Mouse (Mus musculus): ENCODE measurements around the gene Vps26b. TPM values are rescaled to one million over a fixed set of nuclear protein-coding genes. Genes with fewer than 3 reads are reported as not detected.
A peak's percentile ranks its signal among the peaks of the same experiment; 100 is the strongest.

The Vps26b gene
- 100 to 1,000 TPM; 110 to 112 TPM for total RNA-seq (2021)
- long read RNA-seq, experiment 1, transcript Vps26b-201 (6 exons, 3,575 nt) = major isoform, 74 of 94 reads
- long read RNA-seq, experiment 1, partial matches to known transcripts = 18 of 94 reads
- long read RNA-seq, experiment 1, other reads (novel, unspliced or antisense) = 2 of 94 reads
- long read RNA-seq, experiment 2, transcript Vps26b-201 (6 exons, 3,575 nt) = major isoform, 70 of 81 reads
- long read RNA-seq, experiment 2, partial matches to known transcripts = 11 of 81 reads
- long read RNA-seq, experiment 2, other reads (novel, unspliced or antisense) = 0 of 81 reads

DNA sequence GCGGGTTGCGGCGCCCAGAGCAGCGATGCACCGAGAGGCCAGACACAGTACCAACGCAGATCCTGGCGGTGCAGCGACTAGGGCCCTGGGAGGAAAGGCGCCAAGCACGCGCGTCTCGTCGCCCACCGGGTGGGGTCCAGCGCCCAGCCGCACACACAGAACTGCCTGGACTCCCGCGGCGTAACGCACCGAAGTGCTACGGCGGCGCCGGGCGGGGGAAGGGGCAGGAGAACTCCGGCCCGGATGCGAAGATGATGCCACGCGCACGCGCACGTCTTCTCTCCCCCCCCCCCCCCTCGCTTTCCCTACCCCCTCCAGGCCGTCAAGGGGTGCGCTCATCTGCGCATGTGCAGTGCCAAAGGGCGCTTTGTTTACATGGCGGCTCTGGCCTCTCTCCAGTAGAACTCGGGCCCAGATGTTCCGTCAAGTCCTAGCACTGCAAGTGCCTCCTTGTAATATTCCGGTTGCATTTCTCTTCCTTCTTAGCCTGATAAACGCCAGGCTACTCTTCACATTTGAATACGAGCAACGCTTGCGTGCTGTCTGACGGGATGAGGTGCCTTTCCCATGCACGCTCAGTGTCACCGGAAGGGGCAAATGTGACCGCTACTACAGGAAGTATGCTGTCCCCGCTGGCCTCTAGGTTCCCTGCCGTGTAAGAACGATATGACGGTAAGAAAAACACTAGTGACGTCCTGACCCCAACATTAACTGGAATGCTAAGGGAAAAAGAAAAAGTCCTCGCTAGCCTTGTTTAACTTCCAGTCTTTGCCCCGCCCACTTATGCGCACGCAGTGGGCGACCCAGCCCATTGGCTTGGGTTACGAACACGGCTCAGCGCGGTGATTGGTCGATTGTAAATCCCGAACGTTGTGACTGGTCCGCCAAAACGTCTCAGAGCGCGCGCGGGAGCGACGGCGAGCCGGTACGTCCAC is at the start of gene Vps26b, which contains the start of gene Ncapd3:
Vps26b (minus strand) TSS at position 238 of the 935 bp plus-strand sequence.
Ncapd3 (plus strand) TSS at position 348 of the 935 bp plus-strand sequence.
- peak; percentile 98 for DNase-seq (ENCODE audit: low spot score in 2 of 2)
- intact Hi-C loops (cut with DNase I) = no loop called here

DNA sequence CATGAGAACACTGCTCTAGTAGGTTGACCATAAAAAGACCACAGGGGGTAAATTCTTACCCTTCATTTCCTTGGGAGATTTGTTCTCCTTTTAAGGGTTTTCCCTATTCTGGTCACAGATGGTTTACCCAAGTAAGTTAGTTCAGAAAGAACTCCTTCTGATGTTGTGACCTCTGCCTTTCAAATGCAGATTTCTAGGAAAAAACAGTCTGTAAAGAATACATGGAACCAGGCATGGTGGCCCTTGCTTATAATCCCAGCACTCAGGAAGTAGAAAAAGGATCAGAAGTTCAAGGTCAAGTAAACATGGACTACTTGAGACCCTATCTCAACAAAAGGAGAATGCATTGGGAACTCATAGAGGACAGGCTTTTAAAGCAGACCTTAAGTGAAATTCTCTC is 45.9 kb upstream of the Vps26b start:
- no peak for DNase-seq (ENCODE audit: low spot score in 2 of 2)
- intact Hi-C loops (cut with DNase I) = no loop called here

DNA sequence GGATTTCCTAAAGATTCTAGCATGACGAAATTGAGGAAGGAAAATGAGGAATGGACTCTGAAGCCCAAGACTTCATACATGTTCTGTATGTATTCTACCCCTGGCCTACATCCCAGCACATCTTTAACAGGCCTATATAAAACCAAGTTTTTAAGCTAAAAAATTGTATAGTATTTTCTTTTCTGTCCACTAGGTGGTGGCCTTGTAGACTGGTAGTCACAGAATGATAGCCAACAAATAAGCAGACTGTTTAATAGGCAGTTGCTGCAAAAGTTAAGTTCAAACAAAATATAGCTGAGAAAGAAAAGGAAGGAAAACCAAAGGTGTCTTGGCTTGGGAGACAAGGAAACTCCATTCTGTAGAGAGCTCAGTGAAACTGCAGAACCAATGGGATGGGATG is 44.8 kb upstream of the Vps26b start:
- intact Hi-C loops (cut with DNase I) = no loop called here
- DNase-seq (ENCODE audit: low spot score in 2 of 2) = no peak

DNA sequence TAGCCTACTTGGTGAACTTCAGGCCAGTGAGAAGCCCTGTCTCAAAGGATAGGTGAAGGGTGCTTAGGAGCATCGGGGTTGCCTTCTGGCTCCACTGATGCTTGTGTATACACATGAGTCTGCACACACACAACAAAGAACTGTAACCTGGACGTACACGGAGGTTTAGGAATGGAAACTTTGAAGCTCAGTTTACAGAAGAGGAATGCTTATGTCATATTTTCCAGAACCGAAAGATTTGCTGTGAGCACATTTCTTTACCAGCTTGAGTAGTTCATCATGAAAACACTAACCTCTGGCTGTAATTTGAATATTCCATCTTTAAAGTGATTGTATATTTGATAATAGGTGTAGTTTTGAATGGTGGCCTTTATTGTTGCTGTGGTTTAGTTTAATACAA is 41.0 kb upstream of the Vps26b start:
- intact Hi-C loops (cut with DNase I) = no loop called here

DNA sequence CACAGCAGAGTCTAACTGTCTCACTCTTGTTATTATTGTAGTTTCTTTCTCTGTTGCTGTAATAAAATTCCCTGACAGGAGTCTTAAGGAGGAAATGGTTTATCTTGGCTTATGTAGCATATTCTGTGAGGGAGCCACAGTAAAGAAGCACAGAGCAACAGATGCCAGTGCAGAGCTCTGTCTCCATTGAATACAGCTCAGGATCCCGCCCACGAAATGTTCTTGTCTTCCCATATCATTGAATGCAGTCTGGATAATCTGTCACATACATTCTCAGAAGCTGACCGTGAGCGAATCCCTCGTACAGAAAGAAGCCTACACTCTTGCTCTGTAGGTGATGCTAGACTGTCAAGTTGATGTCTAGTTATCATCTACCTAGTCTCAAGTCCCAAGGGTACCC is 28.5 kb upstream of the Vps26b start:
- peak; percentile 55 to 74 for DNase-seq (ENCODE audit: low spot score in 2 of 2)
- intact Hi-C loops (cut with DNase I) = no loop called here

More for the DNA sequence above, 41.0 kb upstream of the Vps26b start:
- DNase-seq (ENCODE audit: low spot score in 2 of 2) = no peak

DNA sequence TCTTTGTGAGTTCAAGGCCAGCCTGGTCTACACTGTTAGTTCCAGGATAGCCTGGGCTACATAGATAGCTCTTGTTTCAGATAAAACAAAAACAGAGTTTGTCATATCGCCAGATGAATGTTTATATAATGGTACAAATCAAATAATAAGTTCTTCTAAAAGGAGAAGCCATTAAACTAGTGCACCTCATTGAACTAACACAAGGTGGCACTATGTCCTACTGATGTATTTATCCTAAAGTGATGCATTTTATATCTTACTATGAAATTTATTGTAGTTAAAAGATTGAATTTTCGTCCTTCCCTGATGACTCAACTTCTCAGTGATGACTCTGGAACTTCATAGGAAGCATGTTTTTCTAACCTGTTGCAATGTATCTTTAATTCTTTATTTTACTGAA is 19.6 kb upstream of the Vps26b start:
- DNase-seq (ENCODE audit: low spot score in 2 of 2) = peak in 1 of 2 experiments; percentile 42
- intact Hi-C loops (cut with DNase I) = loop anchor here (5.0 kb wide), 1 partner anchor 278 kb away; no protein-coding TSS in a partner anchor

DNA sequence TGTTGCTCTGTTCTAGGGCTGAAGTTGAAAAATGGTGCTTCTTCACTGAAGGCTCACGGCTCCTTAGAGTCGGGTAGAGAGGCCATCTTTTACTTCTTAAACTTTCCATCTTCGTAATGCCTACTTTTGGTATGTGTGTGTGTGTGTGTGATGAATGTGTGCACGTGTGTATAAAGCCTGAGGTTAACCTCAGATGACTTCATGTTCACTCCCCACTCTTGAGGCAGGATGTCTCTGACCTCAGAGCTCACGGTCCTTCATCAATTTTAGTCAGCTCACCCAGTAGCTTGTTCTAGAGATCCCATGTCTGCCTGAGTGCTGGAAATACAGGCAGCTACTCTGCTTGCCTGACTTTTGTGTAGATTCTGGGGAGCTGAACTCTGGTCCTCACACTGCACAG is 14.0 kb upstream of the Vps26b start:
- intact Hi-C loops (cut with DNase I) = no loop called here
- DNase-seq (ENCODE audit: low spot score in 2 of 2) = no peak

DNA sequence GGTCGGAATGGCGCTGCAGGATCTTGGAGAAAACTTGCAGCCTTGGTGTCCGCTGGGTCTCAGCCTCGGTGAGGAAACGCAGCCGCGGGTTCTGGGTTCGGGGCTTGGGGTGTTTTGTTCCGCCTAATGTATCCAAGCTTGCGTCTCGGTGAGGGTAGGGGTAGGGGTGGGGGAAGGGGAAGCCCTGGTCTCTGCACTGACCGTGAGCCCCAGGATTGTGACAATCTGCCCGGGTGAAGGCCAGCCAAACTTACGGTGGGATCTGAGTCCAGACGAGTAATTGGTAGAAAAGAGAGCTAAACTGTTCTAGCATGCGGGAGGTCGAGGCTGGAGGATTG is 867 bp upstream of the Vps26b start:
- no peak for DNase-seq (ENCODE audit: low spot score in 2 of 2)
- intact Hi-C loops (cut with DNase I) = no loop called here

DNA sequence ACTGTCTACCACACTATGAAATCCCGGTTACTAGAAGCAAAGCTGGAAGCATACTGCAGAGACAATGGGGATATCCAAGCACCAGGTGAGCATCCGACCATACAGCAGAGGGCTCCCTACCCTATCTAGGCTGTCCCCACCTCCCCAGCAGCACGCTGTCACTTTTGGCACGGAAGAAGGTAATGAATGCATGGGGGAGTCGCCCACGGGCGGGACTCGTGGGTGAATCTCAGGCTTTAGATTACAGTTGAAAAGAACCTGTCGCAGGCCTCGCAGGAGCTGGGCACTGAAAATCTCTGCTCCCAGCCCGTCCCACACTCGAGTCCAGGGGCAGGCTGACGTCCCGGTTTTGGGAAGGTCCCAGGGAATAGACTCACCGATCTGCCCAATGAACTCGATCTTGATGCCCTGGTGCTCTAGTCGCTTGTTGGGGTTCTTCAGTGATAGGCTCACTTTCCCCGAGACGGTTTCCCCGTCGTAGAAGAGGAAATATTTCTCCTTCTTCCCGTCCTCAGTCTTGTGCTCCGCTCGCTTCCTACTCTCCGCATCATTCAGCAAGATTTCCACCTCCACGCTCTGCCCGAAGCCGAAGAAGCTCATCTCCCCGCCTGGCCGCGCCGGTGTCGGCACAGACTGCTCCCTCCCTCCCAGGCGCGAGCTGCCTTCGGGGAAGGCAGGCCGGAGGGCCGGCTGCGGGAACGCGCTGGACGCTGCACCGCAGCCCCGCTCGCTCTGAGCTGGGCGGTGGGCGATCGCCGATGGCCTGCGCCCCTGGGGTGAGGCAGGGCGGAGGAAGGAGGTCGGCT is 640 bp downstream of the Vps26b start:
- peak; percentile 60 for DNase-seq (ENCODE audit: low spot score in 2 of 2)

DNA sequence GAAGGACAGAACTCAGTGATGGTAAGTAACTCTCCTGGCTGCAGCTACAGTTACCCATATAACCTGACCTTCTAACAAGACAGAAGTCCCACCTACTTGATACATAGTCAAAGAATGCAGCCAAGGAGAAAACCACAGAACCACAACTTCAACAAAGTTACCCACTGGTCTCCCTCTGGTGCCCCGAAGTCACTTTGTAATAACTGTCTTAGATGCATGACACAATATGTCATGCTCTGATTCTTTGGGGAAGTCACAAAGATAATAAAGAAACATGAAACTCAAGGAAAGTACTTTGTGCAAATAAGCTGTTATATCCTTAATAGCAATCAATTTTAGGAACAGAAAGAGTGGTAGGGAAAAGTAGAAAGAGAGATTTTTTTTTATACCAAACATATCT is 3.2 kb downstream of the Vps26b start:
- no peak for DNase-seq (ENCODE audit: low spot score in 2 of 2)
- intact Hi-C loops (cut with DNase I) = no loop called here

More for the DNA sequence above, 640 bp downstream of the Vps26b start:
- intact Hi-C loops (cut with DNase I) = no loop called here

DNA sequence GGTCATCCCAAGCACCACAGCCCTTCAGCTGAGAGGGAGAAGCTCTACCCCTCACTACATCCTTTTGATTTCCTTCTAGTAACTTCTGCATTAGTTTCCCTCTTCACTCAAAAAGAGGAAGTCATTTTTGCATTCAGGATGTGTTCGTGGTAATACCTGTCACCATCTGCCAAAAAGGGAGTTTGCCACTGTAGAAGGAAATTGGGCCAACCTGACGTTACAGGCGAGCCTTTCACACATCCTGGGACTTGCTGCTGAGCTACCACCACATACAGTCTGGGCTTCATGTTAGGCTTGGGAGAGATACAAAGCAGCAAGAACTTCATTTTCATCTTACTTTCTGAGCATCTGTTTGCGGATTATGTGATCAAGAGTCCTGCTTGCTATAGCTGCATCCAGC is 6.2 kb downstream of the Vps26b start:
- intact Hi-C loops (cut with DNase I) = no loop called here
- DNase-seq (ENCODE audit: low spot score in 2 of 2) = no peak

DNA sequence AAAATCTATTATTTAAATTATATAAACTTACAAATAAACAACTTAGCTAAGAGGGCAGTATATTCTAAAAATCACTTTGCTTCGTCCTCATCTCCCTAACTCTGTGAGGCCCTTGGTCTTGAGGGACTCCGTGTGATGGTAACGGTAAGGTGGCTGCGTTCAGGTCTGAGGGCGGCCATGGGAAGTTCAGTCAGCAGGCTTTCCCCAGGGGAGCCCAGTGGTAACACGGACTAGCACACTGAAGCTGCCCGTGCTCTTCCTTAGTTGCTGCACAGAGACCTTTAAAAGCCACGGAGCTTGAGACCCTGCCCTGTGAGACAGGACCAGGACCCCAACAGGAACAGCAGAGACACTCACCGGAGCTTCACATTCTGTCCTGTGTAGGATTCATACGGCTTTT is 10.9 kb downstream of the Vps26b start:
- intact Hi-C loops (cut with DNase I) = no loop called here
- DNase-seq (ENCODE audit: low spot score in 2 of 2) = no peak

DNA sequence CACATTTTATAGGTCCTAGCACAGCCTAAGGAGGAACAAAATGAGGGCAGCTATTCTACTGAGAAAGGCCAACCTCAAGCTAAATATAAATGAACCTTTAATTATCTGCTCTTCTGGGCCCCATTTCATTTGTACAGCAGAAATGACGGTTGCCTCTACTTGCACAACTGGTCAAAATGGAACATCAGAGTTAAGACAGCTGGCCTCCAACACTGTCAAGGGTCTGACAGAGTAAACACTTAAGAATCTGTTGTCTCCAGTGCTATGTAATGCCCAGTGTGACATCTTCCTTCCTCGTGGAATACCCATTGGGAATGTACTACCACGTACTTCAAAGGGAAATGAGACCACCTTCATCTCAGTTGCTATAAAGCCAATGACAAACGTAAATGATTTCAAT is 18.3 kb downstream of the Vps26b start:
- intact Hi-C loops (cut with DNase I) = no loop called here
- DNase-seq (ENCODE audit: low spot score in 2 of 2) = no peak

DNA sequence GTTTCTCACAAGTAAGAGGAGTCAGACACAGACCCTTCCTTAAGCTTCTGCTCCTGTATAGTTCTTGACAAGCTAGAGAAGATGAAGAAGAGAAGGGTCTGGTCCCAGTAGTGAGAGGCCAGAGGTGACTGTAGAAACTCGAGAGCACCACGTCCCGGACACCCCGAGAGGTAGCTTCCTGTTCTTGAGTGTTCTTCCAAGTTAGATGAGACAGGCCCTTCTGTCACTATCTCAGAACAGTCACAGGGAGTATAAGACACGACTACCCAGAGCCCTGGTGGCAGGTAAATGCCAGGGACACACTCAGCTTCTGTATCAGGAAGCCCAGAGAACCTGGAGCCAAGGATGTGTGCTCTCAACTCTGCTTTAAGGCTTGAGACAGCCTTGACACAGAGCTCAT is 20.6 kb downstream of the Vps26b start:
- intact Hi-C loops (cut with DNase I) = no loop called here
- no peak for DNase-seq (ENCODE audit: low spot score in 2 of 2)

DNA sequence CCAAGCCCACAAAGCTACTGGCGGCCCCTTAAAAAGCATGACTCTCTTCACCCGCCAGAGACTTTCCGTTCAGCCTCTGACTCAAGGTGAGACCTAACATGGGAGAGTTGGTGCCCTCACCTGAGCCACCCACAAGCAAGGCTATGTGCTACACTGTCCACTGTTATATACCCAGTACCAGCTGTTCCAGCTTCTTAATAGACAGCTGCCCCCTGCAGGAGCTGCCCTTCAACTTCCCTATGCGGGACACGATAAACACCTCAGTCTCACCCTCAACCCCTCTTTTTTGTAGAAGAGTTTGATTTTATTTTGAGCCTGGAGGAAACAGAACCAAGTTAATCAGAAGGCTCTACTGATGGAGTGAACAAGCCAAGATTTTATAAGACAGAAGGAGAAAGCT is 23.0 kb downstream of the Vps26b start:
- DNase-seq (ENCODE audit: low spot score in 2 of 2) = no peak
- intact Hi-C loops (cut with DNase I) = no loop called here

DNA sequence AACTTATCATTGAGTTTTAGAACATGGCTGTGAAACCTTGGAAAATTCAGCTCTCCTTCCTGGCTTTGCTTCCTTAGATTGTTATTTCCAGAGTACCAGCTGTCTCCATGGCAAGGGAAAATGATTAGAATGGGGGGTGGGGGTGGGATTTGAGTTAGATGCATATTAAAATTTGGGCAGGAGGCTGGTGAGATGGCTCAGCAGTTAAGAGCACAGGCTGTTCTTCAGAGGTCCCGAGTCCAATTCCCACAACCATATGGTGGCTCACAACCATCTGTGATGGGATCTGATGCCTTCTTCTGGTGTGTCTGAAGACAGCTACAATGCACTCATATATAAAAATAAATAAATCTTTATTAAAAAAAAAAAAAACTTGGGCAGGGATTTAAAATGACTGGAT is 23.9 kb downstream of the Vps26b start:
- no peak for DNase-seq (ENCODE audit: low spot score in 2 of 2)
- intact Hi-C loops (cut with DNase I) = no loop called here

DNA sequence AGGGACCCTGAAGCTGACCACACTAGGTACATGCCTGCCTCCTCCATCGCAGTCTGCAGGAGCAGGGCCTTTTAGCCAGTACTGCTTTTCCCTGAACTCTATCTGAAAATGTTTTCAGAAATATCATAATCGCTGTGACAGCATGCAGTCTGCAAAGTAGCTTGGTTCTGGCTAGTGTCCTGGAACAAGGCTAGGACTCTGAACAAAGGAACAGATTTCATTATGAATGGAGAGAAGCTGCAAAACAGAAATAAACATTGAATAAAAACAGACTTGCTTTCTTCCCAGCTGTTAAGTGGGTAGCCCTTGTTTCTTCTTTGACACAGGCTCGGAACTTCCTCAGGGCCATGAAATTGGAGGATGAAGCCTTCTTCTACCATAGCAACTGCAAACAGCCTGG is 24.6 kb downstream of the Vps26b start:
- intact Hi-C loops (cut with DNase I) = no loop called here
- DNase-seq (ENCODE audit: low spot score in 2 of 2) = no peak

DNA sequence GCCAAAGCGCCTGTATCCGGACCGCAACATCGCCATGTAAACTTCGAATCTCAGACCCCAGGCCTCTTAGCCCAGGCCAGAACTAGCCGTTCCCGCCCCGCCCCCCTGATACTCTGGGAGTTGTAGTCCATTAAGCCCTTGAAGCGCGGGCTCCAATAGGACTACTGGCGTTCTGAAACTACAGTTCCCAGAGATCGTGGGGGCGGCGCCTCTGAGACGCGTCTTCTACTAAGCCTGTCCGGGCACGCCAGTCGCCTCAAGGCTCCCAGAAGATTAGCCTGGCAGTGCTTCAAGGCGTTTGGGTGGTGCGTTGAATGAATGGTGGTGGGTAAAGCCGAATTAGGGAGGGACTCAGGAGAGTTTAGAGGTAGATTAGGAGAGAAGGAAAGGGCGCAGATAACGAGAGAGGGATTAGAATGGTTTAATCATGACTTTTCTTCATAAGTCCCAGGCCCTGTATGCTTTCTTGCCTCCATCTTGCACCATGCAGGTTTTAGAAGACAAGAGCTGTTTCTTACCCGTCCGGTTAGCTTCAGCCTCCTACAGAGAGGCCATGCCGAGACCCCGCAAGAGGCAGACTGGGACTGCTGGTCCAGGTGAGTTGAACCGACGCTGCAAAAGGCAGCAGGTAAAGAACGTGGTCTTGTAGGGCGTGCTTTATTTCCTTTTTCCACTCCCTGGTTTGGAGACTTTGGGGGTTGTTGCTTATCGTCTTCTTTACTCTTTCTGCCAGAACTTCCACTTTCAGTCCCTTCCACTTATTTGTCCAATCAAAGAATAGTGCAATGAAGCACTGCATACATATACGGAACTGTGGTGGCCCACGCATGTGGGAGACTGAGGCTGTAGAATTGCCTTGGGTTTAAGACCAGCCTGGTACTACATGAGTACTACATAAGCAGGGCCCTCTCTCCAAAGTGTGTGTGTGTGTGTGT is 30.1 kb downstream of the Vps26b start, which contains the start of the genes Acad8 and Thyn1:
Acad8 (minus strand) TSS at position 106 of the 935 bp plus-strand sequence.
Thyn1 (plus strand) TSS at position 250 of the 935 bp plus-strand sequence.
- peak; percentile 98 for DNase-seq (ENCODE audit: low spot score in 2 of 2)
- intact Hi-C loops (cut with DNase I) = no loop called here
